Mouse (Mus musculus): ENCODE measurements at regions not wholly inside any gene's neighbourhood (a gene's known extent, or its start where the extent isn't known, plus 50 kb on each side); places are given as distances from the start of the nearest gene placed in this dataset.
"Not testable (repeated sequence)": the region's sequence is repeated elsewhere in the genome, so short reads cannot be mapped to it uniquely, and the experiment has no call there.

DNA sequence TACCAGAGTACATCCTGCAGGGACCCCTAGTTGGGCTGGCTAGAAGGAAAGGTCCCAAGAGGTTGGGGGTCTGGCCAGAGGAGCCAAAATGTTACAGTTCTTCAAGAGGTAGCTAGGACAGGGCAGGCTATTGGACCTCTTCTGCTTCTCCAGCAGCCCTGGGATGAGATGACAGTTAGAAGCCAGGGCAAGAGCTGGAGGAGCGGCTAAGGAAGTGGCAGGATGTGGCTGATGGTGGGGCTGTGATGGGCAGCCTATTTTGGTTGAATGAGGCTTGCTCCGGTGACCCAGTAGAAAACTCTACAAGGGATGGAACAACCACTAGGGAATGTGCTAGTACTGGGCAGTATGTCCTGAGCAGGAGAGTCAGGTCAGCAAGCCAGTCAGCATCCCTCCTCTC is 82.8 kb downstream of the Ddx11 start:
- DNase-seq = no peak

GRCm38 (mm10) chr17:66207653-66208497 is 84.6 kb downstream of the Ddx11 start:
- intact Hi-C loops (cut with DNase I); DNase-seq: not testable (repeated sequence)

More for the DNA sequence above, 82.8 kb downstream of the Ddx11 start:
- intact Hi-C loops (cut with DNase I) = no loop called here

DNA sequence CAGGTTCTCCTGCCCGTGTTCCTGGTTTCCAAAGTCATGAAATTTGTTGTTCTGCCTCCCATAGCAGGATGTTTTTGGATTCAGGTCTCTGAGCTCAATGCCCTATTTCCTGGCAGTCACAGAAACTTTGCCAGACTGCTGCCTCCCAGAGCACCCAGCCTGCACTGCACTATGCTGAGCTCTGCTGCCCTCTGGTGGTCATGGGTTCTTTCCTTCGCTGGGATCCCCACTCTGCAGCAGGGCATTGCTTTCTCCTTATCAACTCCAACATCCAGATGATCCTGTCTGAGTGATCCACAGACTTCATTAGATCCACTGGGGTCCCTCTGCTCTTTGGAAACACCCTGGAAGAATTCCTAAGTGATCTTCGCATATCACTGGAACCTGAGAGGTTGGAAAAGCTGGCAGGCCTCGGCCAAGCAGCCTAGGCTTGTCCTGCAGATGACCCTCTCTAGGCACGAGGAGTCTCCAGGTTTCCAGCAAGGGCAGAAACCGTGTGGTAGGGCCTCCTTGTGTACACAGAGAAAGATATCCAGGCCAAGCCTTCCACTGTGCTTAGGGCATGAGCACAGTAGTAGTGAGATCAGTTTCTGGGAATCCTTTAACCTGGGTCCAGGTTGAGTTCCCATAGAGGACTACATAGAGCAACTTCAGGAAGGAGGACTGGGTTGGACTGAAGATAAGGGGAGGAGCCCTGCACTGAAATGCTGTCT is 85.6 kb downstream of the Ddx11 start:
- DNase-seq; intact Hi-C loops (cut with DNase I): not testable (repeated sequence)

DNA sequence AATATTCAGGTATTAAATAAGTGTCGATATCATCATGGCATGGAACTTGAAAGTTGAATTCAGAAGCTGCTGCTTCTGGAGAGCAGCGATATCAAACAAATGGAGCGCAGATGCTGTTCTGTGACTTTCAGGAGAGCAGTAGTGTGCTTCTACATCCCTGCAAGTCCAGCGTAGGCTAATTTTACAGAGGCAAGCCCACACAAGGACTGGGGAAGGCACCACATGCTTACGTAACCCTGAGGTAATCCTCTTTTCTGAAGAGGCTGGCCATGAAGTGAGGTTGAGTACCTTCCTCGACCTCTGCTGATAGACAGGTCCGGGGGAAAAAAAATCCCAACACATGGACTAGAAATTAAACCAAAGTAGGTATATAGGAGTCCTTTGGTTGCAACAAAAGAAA is 88.2 kb downstream of the Ddx11 start:
- intact Hi-C loops (cut with DNase I) = no loop called here
- DNase-seq = no peak

DNA sequence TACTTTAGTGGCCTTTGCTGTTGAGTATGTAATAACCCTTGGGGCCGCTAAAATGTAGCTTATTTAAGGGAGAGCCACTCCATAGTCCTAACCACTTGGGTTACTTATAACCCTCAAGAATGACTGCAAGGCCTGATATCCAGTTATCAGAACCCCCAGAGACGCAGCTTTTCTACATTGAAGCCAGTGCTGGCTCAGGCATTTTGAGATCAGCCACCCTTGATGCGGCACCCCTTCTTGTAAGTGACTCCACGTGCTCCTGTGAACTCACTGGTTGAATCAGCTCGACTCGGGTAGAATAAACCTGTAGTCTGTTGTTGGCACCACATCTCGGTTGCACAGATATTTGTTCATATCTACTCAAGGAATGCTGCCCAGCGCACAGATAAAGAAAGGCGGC is 89.3 kb downstream of the Ddx11 start:
- DNase-seq = no peak
- intact Hi-C loops (cut with DNase I) = no loop called here

GRCm38 (mm10) chr17:66218321-66218720 is 95.0 kb downstream of the Ddx11 start:
- intact Hi-C loops (cut with DNase I) = no loop called here

DNA sequence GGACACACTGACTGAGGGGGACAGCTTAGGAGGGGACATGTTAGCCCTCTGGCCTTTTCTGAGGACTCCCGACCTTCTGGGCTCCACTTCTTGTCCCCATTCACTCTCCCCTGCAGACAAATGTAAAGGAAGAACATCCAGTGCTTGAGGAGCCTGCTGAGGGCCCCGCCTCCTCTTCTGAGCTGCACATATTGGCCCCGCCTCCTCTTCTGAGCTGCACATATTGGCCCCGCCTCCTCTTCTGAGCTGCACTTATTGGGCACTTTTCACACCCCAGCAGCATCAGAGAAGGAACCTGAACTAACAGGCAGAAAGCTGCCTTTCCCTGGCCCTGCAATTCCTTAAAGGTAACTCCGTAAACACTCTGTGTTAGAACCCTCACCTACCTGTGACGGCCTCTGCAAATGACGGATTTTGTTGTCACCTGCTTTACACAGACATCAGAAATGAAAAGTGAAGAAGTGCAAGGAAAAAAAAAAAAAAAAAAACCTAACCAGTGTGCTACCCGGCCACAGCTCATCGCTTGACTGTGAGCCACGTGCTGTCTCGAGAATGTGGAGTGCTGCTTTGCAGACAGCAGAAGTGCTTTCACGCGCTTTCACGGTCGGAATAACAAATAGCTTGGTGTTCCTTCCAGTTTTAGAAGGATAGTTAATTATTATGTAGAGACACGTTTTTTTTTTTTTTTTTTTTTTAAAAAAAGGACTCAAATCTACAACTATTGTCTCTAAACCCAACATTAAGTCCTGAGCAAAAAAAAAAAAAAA is 96.5 kb downstream of the Ddx11 start:
- no peak for DNase-seq
- intact Hi-C loops (cut with DNase I) = loop anchor here (5.0 to 10.0 kb wide), 2 partner anchors 63 to 355 kb away; no protein-coding TSS in a partner anchor

More at GRCm38 (mm10) chr17:66218321-66218720, 95.0 kb downstream of the Ddx11 start:
- DNase-seq = no peak

GRCm38 (mm10) chr17:66221256-66221655 is 97.9 kb downstream of the Ddx11 start:
- peak; percentile 85 for DNase-seq
- intact Hi-C loops (cut with DNase I) = loop anchor here (5.0 to 10.0 kb wide), 2 partner anchors 64 to 356 kb away; no protein-coding TSS in a partner anchor

- intact Hi-C loops (cut with DNase I) = loop anchor here (5.0 to 10.0 kb wide), 2 partner anchors 66 to 359 kb away; no protein-coding TSS in a partner anchor
- no peak for DNase-seq
These were observed 100.4 kb downstream of the Ddx11 start for GRCm38 (mm10) chr17:66223711-66224110.

DNA sequence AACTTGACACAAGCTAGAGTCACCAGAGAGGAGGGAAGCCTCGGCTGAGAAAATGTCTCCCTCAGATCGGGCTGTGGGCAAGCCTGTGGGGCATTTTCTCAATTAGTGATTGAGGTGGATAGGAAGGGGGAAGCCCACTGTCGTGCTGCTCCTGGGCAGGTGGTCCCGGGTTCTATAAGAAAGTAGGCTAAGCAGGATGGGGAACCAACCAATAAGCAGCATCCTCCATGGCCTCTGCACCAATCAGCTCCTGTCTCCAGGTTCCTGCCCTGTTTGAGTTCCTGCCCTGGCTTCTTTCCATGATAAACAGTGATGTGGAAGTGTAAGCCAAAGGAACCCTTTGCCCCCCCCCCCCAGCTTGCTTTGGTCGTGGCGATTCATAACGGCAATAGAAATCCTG is 100.9 kb downstream of the Ddx11 start:
- intact Hi-C loops (cut with DNase I) = loop anchor here (5.0 to 10.0 kb wide), 2 partner anchors 67 to 359 kb away; no protein-coding TSS in a partner anchor
- DNase-seq = peak; percentile 15

DNA sequence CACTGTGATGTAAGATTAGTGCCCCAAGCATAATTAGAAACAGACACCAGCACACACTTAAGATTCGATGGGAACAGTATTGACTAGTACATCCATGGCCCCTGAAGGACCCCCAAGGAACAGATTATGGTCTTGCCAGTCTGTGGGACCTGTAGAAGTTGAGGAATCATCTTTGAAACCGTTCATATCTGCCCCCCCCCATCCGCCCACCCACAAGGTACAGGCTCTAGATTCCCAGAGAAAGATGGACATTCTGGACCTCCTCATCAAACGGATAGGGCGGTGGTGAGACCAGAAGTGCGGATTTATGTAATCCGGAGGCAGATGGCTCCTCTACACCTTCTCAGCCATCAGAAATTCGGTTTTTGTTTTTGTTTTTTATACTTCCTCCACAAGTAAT is 109.1 kb downstream of the Ddx11 start:
- DNase-seq = no peak
- intact Hi-C loops (cut with DNase I) = no loop called here

DNA sequence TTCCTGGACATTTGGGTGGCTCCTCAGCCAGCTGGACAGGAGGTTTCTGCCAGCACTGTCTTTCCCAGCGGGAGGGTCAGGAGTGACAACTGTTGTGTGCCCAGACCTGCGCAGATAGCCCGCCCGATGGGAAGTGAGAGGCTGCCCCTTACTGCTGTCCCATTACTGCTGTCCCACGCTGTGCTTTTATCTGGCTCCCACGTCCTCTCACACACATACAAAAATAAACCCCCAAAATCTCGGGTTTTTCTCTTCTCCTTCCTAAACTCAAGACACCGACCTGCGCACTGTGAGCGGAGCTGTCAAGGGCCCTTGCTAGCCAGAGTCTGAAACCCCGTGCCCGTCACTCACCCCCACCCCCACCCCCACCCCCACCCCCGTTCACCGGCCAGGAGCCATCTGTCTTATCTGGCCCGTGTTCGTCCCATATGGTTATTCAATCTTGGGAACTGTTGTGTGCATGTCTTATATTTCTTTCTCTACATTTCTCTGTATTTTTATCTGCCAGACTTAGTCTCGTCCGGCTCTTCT is 109.6 kb downstream of the Ddx11 start:
- intact Hi-C loops (cut with DNase I) = no loop called here
- DNase-seq = peak; percentile 91

DNA sequence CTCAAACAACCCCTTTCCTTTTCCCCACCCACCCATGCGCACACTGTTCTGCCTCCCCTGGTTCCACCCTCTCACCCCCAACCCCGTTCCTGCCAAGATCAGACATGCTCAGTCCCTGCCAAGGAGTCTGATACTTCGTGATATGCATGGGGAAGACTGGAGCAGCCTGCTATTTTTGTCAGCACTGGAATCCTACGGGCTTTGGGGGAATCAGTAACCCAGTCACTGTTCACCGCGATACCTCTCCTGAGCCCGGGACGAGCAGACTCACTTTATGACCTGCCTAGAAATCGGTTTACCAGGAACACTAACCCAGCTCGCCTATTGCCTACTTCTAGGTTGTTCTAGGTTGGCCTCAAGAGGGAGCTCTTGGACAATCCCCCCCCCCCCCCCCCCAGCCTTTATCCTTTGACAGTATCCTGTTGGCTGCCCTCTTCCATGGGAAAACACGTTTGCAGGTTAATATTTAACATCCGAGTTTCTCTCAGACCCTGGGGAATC is 110.2 kb downstream of the Ddx11 start:
- peak; percentile 79 for DNase-seq
- intact Hi-C loops (cut with DNase I) = no loop called here

DNA sequence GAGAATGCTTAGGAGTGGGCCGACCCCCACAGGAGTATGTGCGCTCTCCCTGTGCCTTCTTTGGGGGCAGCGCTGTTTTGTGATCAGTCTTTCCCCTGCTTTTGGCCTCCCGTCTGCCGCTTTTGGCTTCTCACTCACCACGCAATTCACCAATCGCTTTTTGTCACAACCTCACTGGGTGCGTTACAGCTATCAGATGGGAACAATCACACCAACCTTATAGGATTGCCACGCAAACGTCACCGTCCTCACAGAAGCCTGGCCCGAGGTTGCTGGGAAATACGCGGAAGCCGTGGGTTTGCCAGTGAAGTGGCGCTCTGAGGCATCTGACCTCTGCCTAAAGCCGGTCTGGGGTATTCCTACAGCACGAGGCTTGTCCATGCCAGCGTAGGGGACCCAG is 111.1 kb downstream of the Ddx11 start:
- intact Hi-C loops (cut with DNase I) = loop anchor here (2.0 kb wide), 1 partner anchor 254 kb away; no protein-coding TSS in a partner anchor
- peak; percentile 27 for DNase-seq

DNA sequence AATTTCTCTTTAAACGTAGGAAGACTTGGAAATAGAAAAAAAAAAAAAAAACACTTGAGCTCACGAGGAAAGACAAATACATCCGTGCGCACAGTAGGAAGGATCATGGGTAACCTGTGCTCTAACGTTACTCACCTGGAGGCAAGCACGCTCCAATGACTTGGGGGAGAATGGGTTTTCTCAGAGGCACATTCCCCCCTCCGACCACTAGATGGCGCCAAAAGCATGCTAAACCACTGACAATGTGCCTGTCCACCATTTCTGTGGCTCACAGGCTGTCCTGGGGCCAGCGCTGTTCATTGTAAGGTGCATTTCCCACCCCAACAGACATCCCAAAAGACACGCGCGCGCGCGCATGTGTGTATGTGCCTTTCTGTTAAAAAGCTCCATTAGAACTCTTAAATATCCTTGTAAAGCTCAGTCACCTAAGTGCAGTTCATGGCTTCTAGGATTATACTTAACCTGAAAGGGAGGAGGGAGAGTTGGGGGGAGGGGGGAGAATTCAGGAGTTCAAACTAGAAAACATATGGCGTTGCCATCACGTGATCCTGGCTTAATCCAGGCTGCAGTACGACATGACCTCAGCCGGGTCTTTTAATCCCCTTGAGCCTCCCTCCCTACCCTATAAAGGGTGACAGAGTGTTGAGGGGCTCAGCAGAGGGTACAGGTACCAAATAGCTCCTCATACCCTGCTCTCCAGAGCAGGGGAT is 111.9 kb downstream of the Ddx11 start:
- peak; percentile 90 for DNase-seq
- intact Hi-C loops (cut with DNase I) = loop anchor here (2.0 to 5.0 kb wide), 2 partner anchors 217 to 254 kb away; no protein-coding TSS in a partner anchor

- DNase-seq = no peak
- intact Hi-C loops (cut with DNase I) = loop anchor here (2.0 to 5.0 kb wide), 2 partner anchors 216 to 253 kb away; no protein-coding TSS in a partner anchor
These were observed 112.6 kb downstream of the Ddx11 start for GRCm38 (mm10) chr17:66235806-66236335.

DNA sequence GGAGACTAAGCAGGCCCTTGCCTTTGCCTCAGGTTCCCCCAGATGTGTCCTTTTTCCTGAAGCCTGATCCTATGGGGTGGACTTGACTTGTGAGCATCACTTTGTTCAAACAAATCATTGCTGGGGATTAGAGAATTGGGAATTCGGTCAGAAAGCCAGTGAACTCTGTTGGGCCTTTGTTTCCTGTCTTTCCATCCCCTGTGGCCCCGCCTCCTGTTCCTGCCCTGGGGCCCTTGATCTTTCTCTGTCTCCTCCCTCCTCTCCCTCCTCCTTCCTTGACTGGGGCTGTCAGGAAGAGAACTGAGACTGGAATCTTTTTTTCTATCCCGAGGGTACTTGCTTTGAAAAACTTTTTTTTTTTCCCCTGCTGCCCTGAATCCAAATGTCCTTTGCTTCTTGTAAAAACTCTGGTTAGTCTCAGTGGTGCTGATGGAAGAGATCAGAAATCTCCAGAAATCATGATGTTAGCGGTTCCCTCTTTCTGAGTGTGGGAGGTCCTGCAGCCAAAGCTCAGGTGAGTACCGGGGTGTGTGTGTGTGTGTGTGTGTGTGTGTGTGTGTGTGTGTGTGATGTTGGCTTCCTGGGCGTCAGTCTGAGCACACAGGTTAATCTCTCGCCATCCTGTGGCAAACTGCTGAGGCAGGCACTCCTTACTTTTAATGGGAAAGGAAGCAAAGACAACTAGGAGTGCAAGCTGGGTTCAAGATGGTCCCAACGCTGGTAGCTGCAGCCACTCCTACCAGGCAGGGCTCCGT is 118.7 kb downstream of the Ddx11 start:
- intact Hi-C loops (cut with DNase I) = loop anchor here (10.0 kb wide), 1 partner anchor 113 kb away; no protein-coding TSS in a partner anchor
- DNase-seq = no peak

- intact Hi-C loops (cut with DNase I) = loop anchor here (10.0 kb wide), 1 partner anchor 111 kb away; no protein-coding TSS in a partner anchor
- no peak for DNase-seq
These were observed 120.9 kb downstream of the Ddx11 start for GRCm38 (mm10) chr17:66244183-66244582.

All from left cerebral cortex, postnatal 4 days (tissue).